Mouse (Mus musculus) liver, adult 2 months (tissue): ENCODE data around the gene Zfp592.

ENCODE experiments used
- CTCF ChIP-seq: fragments of 200-500 bp; IDR thresholded peaks from 2 replicates; pipeline ENCODE4 v1.5.1; 2011; ENCODE audit warnings: low read depth, low read length, control low read depth
- POLR2A ChIP-seq: fragments of 200-500 bp; IDR thresholded peaks from 2 replicates; pipeline ENCODE4 v1.6.1; 2011; ENCODE audit warnings: low read length, control low read depth; ENCODE audit not compliant: insufficient read depth; ENCODE audit errors: extremely low read depth

- TF ChIP-seq POLR2A (no peak), CTCF (no peak)
These were observed 22.6 kb upstream of the Zfp592 start for GRCm38 (mm10) chr7:80970913-80971312.
